Mouse (Mus musculus) heart, adult 2 months (tissue): ENCODE results near the gene Emc3. TPM values are rescaled to one million over a fixed set of nuclear protein-coding genes. Genes with fewer than 3 reads are reported as not detected.

ENCODE experiments used
- DNase-seq, 2 experiments: peaks; one replicate each; pipeline ENCODE4 v3.0.0; 2021
- H3K27ac ChIP-seq: fragments of 200-600 bp; 2 replicates; pipeline ENCODE4 v1.8.1; 2022
- H3K27me3 ChIP-seq: fragments of 200-500 bp; 2 replicates; pipeline ENCODE4 v1.6.1; 2012; ENCODE audit warnings: mild to moderate bottlenecking, low read length, inconsistent platforms, mixed read lengths; ENCODE audit not compliant: control insufficient read depth, insufficient read depth
- H3K36me3 ChIP-seq: fragments of 200-500 bp; 2 replicates; pipeline ENCODE4 v1.6.1; 2012; ENCODE audit warnings: low read length, inconsistent platforms; ENCODE audit not compliant: control insufficient read depth, insufficient read depth
- H3K4me1 ChIP-seq: fragments of 200-500 bp; 2 replicates; pipeline ENCODE4 v1.6.1; 2011; ENCODE audit warnings: low read length; ENCODE audit not compliant: control insufficient read depth, insufficient read depth
- H3K4me3 ChIP-seq: fragments of 200-600 bp; 2 replicates; pipeline ENCODE4 v1.8.1; 2022
- H3K79me2 ChIP-seq: fragments of 200-500 bp; replicated peaks from 2 replicates; pipeline ENCODE4 v1.6.1; 2012; ENCODE audit warnings: mild to moderate bottlenecking, inconsistent platforms, low read length, moderate library complexity, mixed read lengths; ENCODE audit not compliant: control insufficient read depth, insufficient read depth
- H3K9ac ChIP-seq: fragments of 200-500 bp; 2 replicates; pipeline ENCODE4 v1.6.1; 2012; ENCODE audit warnings: low read depth, mild to moderate bottlenecking, control low read depth, inconsistent platforms, low read length, mixed read lengths
- CTCF ChIP-seq: fragments of 200-600 bp; IDR thresholded peaks from 2 replicates; pipeline ENCODE4 v1.8.1; 2022; ENCODE audit warnings: antibody characterized with exemption, mild to moderate bottlenecking, moderate library complexity
- EP300 ChIP-seq: fragments of 200-500 bp; IDR thresholded peaks from 2 replicates; pipeline ENCODE4 v1.6.1; 2011; ENCODE audit warnings: low read depth, low read length, control low read depth; ENCODE audit not compliant: insufficient read depth
- POLR2A ChIP-seq: fragments of 200-500 bp; IDR thresholded peaks from 2 replicates; pipeline ENCODE4 v1.6.1; 2011; ENCODE audit warnings: mild to moderate bottlenecking, low read depth, low read length, control low read depth; ENCODE audit not compliant: insufficient read depth
- WGBS: fragments of 180-500 bp; shearing (Covaris S2); methylation state at CpG from one replicate; pipeline ENCODE4 v1.1.7; 2018; 5-methylcytosine and 5-hydroxymethylcytosine counted together
- intact Hi-C: fragments of 180-260 bp; cut with DNase I; formaldehyde crosslinking; loops from one replicate; pipeline ENCODE4 v1.15.1; 2025
- polyA plus RNA-seq: library from polyadenylated mRNA; depleted of rRNA; stranded (reverse); fragments of >200 nt; gene quantifications from 2 replicates; pipeline ENCODE4 v1.2.3, GENCODE M21; 2012
- total RNA-seq, 2 experiments: library from RNA; stranded (reverse); gene quantifications; 2 replicates each; pipeline ENCODE4 v1.2.3; 2021

Emc3 gene
- total and polyA plus RNA-seq, 3 experiments = 41.0 to 58.2 (median 52.5) TPM

- H3K4me1 ChIP-seq = no peaks in the 10 kb centered on the region
- no peaks in the 10 kb centered on the region for H3K27me3 ChIP-seq
- H3K36me3 ChIP-seq = no peaks in the 10 kb centered on the region
- no peak overlapping the region for H3K9ac ChIP-seq
- intact Hi-C loops = no loop called here
- no peak overlapping the region for H3K4me3 ChIP-seq
- H3K27ac ChIP-seq = no peak overlapping the region
- DNase-seq = no peak
- no peaks in the 10 kb centered on the region for H3K79me2 ChIP-seq
- 90% methylated on average over 12 of the region's 12 CpGs for WGBS
- TF ChIP-seq EP300 (no peak), POLR2A (no peak), CTCF (no peak)
These were observed 12.5 kb upstream of the Emc3 start for GRCm38 (mm10) chr6:113543906-113544481.

GRCm38 (mm10) chr6:113541610-113542009, 10.2 kb upstream of the Emc3 start:
- Histone ChIP-seq H3K27me3 (no peaks in the 10 kb centered on the region), H3K79me2 (no peaks in the 10 kb centered on the region), H3K36me3 (no peaks in the 10 kb centered on the region), H3K4me3 (no peak overlapping the region), H3K27ac (no peak overlapping the region), H3K9ac (no peak overlapping the region), H3K4me1 (no peaks in the 10 kb centered on the region)
- no peak for TF ChIP-seq CTCF
- TF ChIP-seq POLR2A = no peak
- TF ChIP-seq EP300 = no peak
- WGBS = 83% methylated on average over 6 of the region's 6 CpGs
- DNase-seq = no peak
- intact Hi-C loops = no loop called here

GRCm38 (mm10) chr6:113534886-113535285, 3.4 kb upstream of the Emc3 start:
- intact Hi-C loops = loop anchor here (5.0 kb wide), 3 partner anchors 67 to 162 kb away; partner anchors contain the start of genes Brk1, Fancd2os, Tatdn2 and Vhl
- no peak overlapping the region for H3K9ac ChIP-seq
- no peak overlapping the region for H3K27ac ChIP-seq
- H3K4me1 ChIP-seq = peaks cover 3% of the 10 kb centered on the region
- no peaks in the 10 kb centered on the region; the same call in 1 of the 2 replicates for H3K36me3 ChIP-seq
- no peak overlapping the region for H3K4me3 ChIP-seq
- H3K27me3 ChIP-seq = no peaks in the 10 kb centered on the region
- no peak for DNase-seq
- TF ChIP-seq POLR2A (no peak), CTCF (no peak), EP300 (no peak)
- 0 out of 2 replicates have a peak, but pooled peaks cover under 1% of the 10 kb centered on the region for H3K79me2 ChIP-seq
- 82% methylated on average over 7 of the region's 7 CpGs for WGBS

- H3K36me3 ChIP-seq = no peaks in the 10 kb centered on the region; the same call in 1 of the 2 replicates
- peaks cover 3% of the 10 kb centered on the region; the same call in 1 of the 2 replicates for H3K79me2 ChIP-seq
- peaks cover 5% of the 10 kb centered on the region for H3K4me1 ChIP-seq
- DNase-seq = no peak
- H3K4me3 ChIP-seq = peak overlapping the region; percentile 99
- peak overlapping the region; percentile 83 for H3K27ac ChIP-seq
- WGBS = 6% methylated on average over 7 of the region's 7 CpGs
- no peak for TF ChIP-seq EP300
- no peak for TF ChIP-seq POLR2A
- no peak for TF ChIP-seq CTCF
- no peaks in the 10 kb centered on the region for H3K27me3 ChIP-seq
- intact Hi-C loops = loop anchor here (2.0 to 5.0 kb wide), 4 partner anchors 49 to 165 kb away; partner anchors contain the start of genes Brk1, Creld1, Fancd2os and Tatdn2
- H3K9ac ChIP-seq = no peak overlapping the region; the same call in 1 of the 2 replicates
These were observed 470 bp upstream of the Emc3 start for GRCm38 (mm10) chr6:113531840-113532404.

- Histone ChIP-seq H3K27me3 (no peaks in the 10 kb centered on the region), H3K36me3 (no peaks in the 10 kb centered on the region; the same call in 1 of the 2 replicates), H3K27ac (no peak overlapping the region), H3K4me1 (no peaks in the 10 kb centered on the region), H3K9ac (no peak overlapping the region), H3K4me3 (no peak overlapping the region), H3K79me2 (peaks cover 3% of the 10 kb centered on the region; the same call in 1 of the 2 replicates)
- intact Hi-C loops = no loop called here
- TF ChIP-seq CTCF (no peak), POLR2A (no peak), EP300 (no peak)
- 52% methylated on average over 8 of the region's 8 CpGs for WGBS
- no peak for DNase-seq
These were observed 8.0 kb downstream of the Emc3 start for GRCm38 (mm10) chr6:113523420-113523819.

DNA sequence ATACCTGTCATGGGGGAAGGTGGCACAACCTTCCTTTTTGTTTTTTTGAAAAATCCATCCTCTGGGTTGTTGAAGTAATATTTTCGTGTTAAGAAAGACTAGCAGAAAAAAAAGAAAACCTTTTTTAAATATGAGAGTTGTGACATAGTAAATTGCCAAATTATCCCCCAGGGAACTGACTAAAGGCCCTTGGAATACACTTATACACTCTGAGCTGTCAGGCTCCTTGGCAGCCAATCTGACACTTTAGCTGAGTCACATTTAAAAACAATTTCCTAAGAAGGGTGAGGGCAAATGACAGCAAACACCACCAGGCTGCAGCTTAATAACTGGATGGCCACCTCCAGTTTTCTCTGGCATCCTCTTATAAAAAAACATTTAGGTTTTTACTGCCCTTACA, 9.1 kb downstream of the Emc3 start:
- peaks cover 1% of the 10 kb centered on the region; the same call in 1 of the 2 replicates for H3K4me1 ChIP-seq
- no peak overlapping the region for H3K27ac ChIP-seq
- no peak overlapping the region for H3K4me3 ChIP-seq
- WGBS = 60% methylated on average over 1 of the region's 1 CpGs
- peaks cover 3% of the 10 kb centered on the region; the same call in 1 of the 2 replicates for H3K79me2 ChIP-seq
- H3K36me3 ChIP-seq = no peaks in the 10 kb centered on the region; the same call in 1 of the 2 replicates
- TF ChIP-seq EP300 (no peak), CTCF (no peak), POLR2A (no peak)
- DNase-seq = no peak
- intact Hi-C loops = no loop called here
- no peaks in the 10 kb centered on the region for H3K27me3 ChIP-seq
- H3K9ac ChIP-seq = no peak overlapping the region
